Mouse (Mus musculus) midbrain, embryonic 15.5 days (tissue): ENCODE data around the gene Osbpl11. TPM values are rescaled to one million over a fixed set of nuclear protein-coding genes. Genes with fewer than 3 reads are reported as not detected.
A peak's percentile ranks its signal among the peaks of the same experiment; 100 is the strongest.
"Not testable (repeated sequence)": the region's sequence is repeated elsewhere in the genome, so short reads cannot be mapped to it uniquely, and the experiment has no call there.

Source experiments
- ATAC-seq: fragments of 200-750 bp; cut with Nextera tagmentation; replicated peaks from 2 replicates; pipeline ENCODE4 v1.8.0; 2017; ENCODE audit warnings: moderate TSS enrichment
- H3K27ac ChIP-seq: fragments of 300-500 bp; sonication (generic); 2 replicates; pipeline ENCODE4 v1.5.1; 2015; ENCODE audit warnings: mild to moderate bottlenecking, inconsistent platforms
- H3K27me3 ChIP-seq: fragments of 300-500 bp; sonication (generic); replicated peaks from 2 replicates; pipeline ENCODE4 v1.6.1; 2015; ENCODE audit warnings: inconsistent platforms
- H3K36me3 ChIP-seq: fragments of 300-500 bp; sonication (generic); replicated peaks from 2 replicates; pipeline ENCODE4 v1.6.1; 2015; ENCODE audit warnings: inconsistent platforms
- H3K4me1 ChIP-seq: fragments of 300-500 bp; sonication (generic); 2 replicates; pipeline ENCODE4 v1.6.1; 2015; ENCODE audit warnings: inconsistent platforms
- H3K4me2 ChIP-seq: fragments of 300-500 bp; sonication (generic); 2 replicates; pipeline ENCODE4 v1.6.1; 2015; ENCODE audit warnings: inconsistent platforms, mild to moderate bottlenecking, moderate library complexity
- H3K4me3 ChIP-seq: fragments of 300-500 bp; sonication (generic); 2 replicates; pipeline ENCODE4 v1.5.1; 2015; ENCODE audit warnings: mild to moderate bottlenecking, inconsistent platforms
- H3K9ac ChIP-seq: fragments of 300-500 bp; sonication (generic); 2 replicates; pipeline ENCODE4 v1.6.1; 2015; ENCODE audit warnings: mild to moderate bottlenecking, inconsistent platforms
- H3K9me3 ChIP-seq: fragments of 300-500 bp; sonication (generic); 2 replicates; pipeline ENCODE4 v1.6.1; 2016; ENCODE audit warnings: inconsistent platforms
- WGBS: fragments of 180-500 bp; shearing (Covaris S2); methylation state at CpG from one replicate; pipeline ENCODE4 v1.1.7; 2015; ENCODE audit warnings: mixed read lengths; 5-methylcytosine and 5-hydroxymethylcytosine counted together
- polyA plus RNA-seq: library from polyadenylated mRNA; unstranded; fragments of >200 nt; fragmentation: Nextera tagmentation; extraction: Ambion mirVana; gene quantifications from 2 replicates; pipeline ENCODE4 v1.2.1, GENCODE M21; 2015

Osbpl11 gene
- polyA plus RNA-seq, 1 experiment from 2014 or later = 20.0 TPM

DNA sequence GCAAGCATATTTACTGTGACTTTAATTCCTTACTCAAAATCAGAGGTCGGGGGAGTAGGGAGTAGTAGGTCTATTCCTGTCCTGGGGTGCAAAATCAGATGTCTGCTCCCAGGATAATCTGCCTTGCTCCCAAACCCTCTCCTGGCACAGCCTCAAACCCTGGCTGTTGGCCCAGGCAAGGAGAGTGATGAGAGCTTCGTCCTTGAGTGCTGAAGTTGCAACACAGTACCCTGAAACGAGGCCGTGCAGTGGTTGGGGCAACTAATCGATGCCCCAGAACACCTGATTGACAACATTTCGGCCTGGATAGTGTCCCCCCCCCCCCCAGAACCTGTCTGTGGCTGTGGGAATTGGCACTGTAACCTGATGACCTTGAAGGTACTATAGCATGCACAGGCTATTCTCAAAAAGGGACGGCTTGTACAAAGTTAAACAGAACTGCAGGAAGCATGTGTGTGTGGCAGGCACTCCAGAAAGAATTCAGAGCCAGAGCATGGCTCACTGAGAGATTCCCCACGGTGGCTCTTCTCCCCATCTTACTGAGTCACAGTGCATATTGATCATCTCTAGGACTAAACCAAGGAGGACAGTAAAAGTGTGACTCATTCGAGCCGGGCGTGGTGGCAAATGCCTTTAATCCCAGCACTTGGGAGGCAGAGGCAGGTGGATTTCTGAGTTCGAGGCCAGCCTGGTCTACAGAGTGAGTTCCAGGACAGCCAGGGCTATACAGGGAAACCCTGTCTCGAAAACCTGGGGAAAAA is 21.4 kb upstream of the Osbpl11 start:
- ATAC-seq = no peak
- Histone ChIP-seq H3K27me3 (no peaks in the 10 kb centered on the region), H3K9me3 (no peaks in the 10 kb centered on the region), H3K27ac (no peak overlapping the region), H3K36me3 (no peaks in the 10 kb centered on the region), H3K4me1 (no peaks in the 10 kb centered on the region), H3K4me2 (no peak overlapping the region), H3K9ac (no peak overlapping the region), H3K4me3 (no peak overlapping the region)
- whole genome bisulfite sequencing = 81% methylated on average over 13 of the region's 13 CpGs

DNA sequence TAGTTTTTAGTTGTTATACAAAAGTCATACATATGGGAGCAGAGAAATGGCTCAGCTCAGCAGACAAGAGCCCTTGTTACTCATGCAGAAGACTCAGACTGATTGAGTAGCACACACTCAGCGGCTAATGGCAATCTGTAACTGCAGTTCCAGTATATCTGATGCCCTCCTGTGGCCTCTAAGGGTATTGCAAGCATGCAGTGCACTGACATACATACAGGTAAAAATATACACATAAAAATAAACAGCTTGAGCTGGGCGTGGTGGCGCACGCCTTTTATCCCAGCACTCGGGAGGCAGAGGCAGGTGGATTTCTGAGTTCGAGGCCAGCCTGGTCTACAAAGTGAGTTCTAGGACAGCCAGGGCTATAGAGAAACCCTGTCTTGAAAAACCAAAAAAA is 18.6 kb upstream of the Osbpl11 start:
- H3K4me3 ChIP-seq, H3K27me3 ChIP-seq, H3K27ac ChIP-seq, H3K4me1 ChIP-seq, ATAC-seq, H3K9ac ChIP-seq, H3K9me3 ChIP-seq, H3K4me2 ChIP-seq, H3K36me3 ChIP-seq: not testable (repeated sequence)
- 68% methylated on average over 6 of the region's 6 CpGs for WGBS

- WGBS = 50% methylated on average over 5 of the region's 5 CpGs
- H3K4me3 ChIP-seq = no peak overlapping the region
- H3K27me3 ChIP-seq = no peaks in the 10 kb centered on the region
- H3K36me3 ChIP-seq = no peaks in the 10 kb centered on the region
- H3K9ac ChIP-seq = no peak overlapping the region
- H3K27ac ChIP-seq = no peak overlapping the region
- no peak for ATAC-seq
- no peak overlapping the region for H3K4me2 ChIP-seq
- H3K9me3 ChIP-seq = no peaks in the 10 kb centered on the region
- no peaks in the 10 kb centered on the region for H3K4me1 ChIP-seq
These were observed 17.3 kb upstream of the Osbpl11 start for GRCm38 (mm10) chr16:33167537-33167936.

GRCm38 (mm10) chr16:33169471-33170034 is 15.3 kb upstream of the Osbpl11 start:
- 57% methylated on average over 8 of the region's 8 CpGs for WGBS
- H3K27me3 ChIP-seq = no peaks in the 10 kb centered on the region
- no peak overlapping the region for H3K4me3 ChIP-seq
- H3K27ac ChIP-seq = no peak overlapping the region
- no peaks in the 10 kb centered on the region for H3K9me3 ChIP-seq
- H3K4me1 ChIP-seq = no peaks in the 10 kb centered on the region
- H3K4me2 ChIP-seq = no peak overlapping the region
- ATAC-seq = no peak
- no peaks in the 10 kb centered on the region for H3K36me3 ChIP-seq
- H3K9ac ChIP-seq = no peak overlapping the region

GRCm38 (mm10) chr16:33170716-33171587 is 13.9 kb upstream of the Osbpl11 start:
- H3K36me3 ChIP-seq = no peaks in the 10 kb centered on the region
- no peaks in the 10 kb centered on the region for H3K27me3 ChIP-seq
- H3K27ac ChIP-seq = no peak overlapping the region
- no peaks in the 10 kb centered on the region for H3K4me1 ChIP-seq
- no peak overlapping the region for H3K9ac ChIP-seq
- no peaks in the 10 kb centered on the region for H3K9me3 ChIP-seq
- no peak overlapping the region for H3K4me2 ChIP-seq
- H3K4me3 ChIP-seq = no peak overlapping the region
- 81% methylated on average over 9 of the region's 9 CpGs for WGBS
- ATAC-seq = no peak

GRCm38 (mm10) chr16:33171800-33172199 is 13.1 kb upstream of the Osbpl11 start:
- Histone ChIP-seq H3K4me3 (no peak overlapping the region), H3K9ac (no peak overlapping the region), H3K27me3 (no peaks in the 10 kb centered on the region), H3K9me3 (no peaks in the 10 kb centered on the region), H3K36me3 (no peaks in the 10 kb centered on the region), H3K4me1 (no peaks in the 10 kb centered on the region), H3K4me2 (no peak overlapping the region), H3K27ac (peak overlapping the region; percentile 42)
- peak; percentile 74 for ATAC-seq
- 54% methylated on average over 6 of the region's 6 CpGs for WGBS

DNA sequence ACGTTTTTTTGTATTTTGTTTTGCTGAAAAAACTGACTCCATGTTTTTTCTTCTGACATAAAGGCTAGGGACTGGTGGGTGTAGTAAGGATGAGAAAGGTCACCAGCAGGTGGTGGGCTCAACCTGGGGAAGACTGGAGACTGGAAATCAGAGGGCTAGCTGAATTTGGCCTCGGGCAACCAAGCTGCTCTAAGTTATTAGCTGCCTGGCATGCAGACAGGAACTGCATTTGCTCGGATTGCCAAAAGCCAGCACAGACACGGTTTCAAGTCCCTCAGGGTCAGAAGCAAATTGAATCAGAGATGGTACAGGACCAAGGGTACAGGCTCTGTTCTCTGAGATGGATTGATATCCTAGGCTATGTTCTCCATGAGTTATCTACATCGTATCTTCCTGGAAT is 11.7 kb upstream of the Osbpl11 start:
- no peaks in the 10 kb centered on the region for H3K9me3 ChIP-seq
- no peak overlapping the region for H3K9ac ChIP-seq
- no peaks in the 10 kb centered on the region for H3K36me3 ChIP-seq
- ATAC-seq = no peak
- WGBS = 74% methylated on average over 5 of the region's 5 CpGs
- H3K27ac ChIP-seq = no peak overlapping the region
- H3K4me1 ChIP-seq = peaks cover 1% of the 10 kb centered on the region; the same call in 1 of the 2 replicates
- no peaks in the 10 kb centered on the region for H3K27me3 ChIP-seq
- no peak overlapping the region for H3K4me3 ChIP-seq
- H3K4me2 ChIP-seq = no peak overlapping the region

DNA sequence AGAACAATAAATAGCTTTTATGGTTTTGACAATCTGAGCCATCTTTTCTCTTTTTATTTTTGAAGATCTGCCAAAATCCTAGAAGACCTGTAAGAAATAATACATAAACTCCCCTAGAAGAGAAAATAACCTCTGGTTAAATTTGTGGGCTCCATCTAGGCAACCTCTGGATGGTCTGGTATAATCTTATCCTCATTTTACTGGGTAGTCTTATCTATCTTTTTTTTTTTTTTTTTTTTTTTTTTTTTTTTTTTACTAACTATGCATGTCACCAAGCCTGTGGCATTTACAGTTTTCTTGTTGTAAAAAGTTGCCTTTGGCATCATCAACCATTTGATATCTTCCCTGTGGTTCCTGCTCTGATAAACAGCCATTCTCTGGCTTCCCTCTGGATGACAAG is 10.2 kb upstream of the Osbpl11 start:
- H3K4me1 ChIP-seq = peaks cover 5% of the 10 kb centered on the region; the same call in 1 of the 2 replicates
- no peak overlapping the region for H3K27ac ChIP-seq
- H3K4me3 ChIP-seq = no peak overlapping the region
- H3K27me3 ChIP-seq = no peaks in the 10 kb centered on the region
- no peaks in the 10 kb centered on the region for H3K36me3 ChIP-seq
- no peak overlapping the region for H3K9ac ChIP-seq
- H3K9me3 ChIP-seq = no peaks in the 10 kb centered on the region
- no peak overlapping the region for H3K4me2 ChIP-seq
- ATAC-seq = no peak

GRCm38 (mm10) chr16:33176831-33177230 is 8.0 kb upstream of the Osbpl11 start:
- ATAC-seq, H3K4me1 ChIP-seq, H3K36me3 ChIP-seq, H3K4me3 ChIP-seq, H3K9me3 ChIP-seq, H3K4me2 ChIP-seq, H3K9ac ChIP-seq, H3K27me3 ChIP-seq, H3K27ac ChIP-seq: not testable (repeated sequence)
- 85% methylated on average over 5 of the region's 5 CpGs for WGBS

GRCm38 (mm10) chr16:33177722-33178121 is 7.1 kb upstream of the Osbpl11 start:
- ATAC-seq = no peak
- Histone ChIP-seq H3K36me3 (no peaks in the 10 kb centered on the region), H3K27ac (no peak overlapping the region), H3K9me3 (no peaks in the 10 kb centered on the region), H3K4me3 (no peak overlapping the region), H3K27me3 (no peaks in the 10 kb centered on the region), H3K4me2 (no peak overlapping the region), H3K4me1 (peaks cover 5% of the 10 kb centered on the region; the same call in 1 of the 2 replicates), H3K9ac (no peak overlapping the region)
- 91% methylated on average over 4 of the region's 4 CpGs for WGBS

DNA sequence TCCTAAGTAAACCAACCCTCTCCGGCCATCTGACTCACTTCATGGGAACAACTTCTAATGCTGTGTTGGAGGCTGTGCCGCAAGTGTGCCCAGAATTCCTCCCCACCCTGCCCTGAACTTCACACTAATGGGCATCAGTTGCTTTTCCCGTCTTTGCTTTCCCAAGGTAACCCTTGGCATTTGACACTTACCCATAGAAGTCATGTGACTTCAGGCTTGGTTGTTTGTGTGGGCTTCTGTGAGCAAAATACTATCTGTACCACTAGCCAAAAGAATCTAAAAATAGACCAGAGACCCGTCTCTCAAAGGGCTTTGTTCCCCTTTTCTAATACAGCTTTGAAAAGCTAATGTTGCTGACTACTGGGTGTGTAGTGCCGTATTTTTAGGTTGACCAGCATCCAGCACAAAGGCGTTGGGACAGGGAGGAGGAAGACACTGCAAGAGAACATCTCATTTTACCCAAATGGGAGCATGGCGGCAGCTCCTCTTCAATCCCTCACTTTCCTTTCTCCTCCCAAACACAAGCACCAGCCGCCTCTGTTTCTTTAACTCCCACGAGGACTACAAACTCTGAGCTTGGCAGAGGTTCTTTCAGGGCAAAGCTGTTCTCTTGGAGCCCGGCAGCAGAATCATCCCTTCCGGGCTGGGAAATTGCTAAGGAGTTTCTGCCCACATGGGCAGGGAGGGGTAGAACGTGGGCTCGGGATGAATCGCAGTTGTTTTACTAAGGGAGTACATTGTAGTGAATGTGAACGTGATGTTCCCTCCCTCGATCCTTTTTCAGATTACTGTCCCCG is 6.4 kb upstream of the Osbpl11 start:
- Histone ChIP-seq H3K36me3 (no peaks in the 10 kb centered on the region), H3K9me3 (no peaks in the 10 kb centered on the region), H3K27ac (peak overlapping the region; percentile 53; the same call in 1 of the 2 replicates), H3K9ac (no peak overlapping the region), H3K4me2 (no peak overlapping the region), H3K4me3 (no peak overlapping the region), H3K27me3 (no peaks in the 10 kb centered on the region), H3K4me1 (peaks cover 5% of the 10 kb centered on the region; the same call in 1 of the 2 replicates)
- no peak for ATAC-seq
- 59% methylated on average over 17 of the region's 17 CpGs for WGBS

GRCm38 (mm10) chr16:33179222-33179621 is 5.6 kb upstream of the Osbpl11 start:
- H3K27me3 ChIP-seq, H3K36me3 ChIP-seq, H3K4me2 ChIP-seq, H3K9me3 ChIP-seq, H3K9ac ChIP-seq, H3K4me3 ChIP-seq, ATAC-seq, H3K4me1 ChIP-seq: not testable (repeated sequence)
- WGBS = 96% methylated on average over 9 of the region's 10 CpGs
- 0 out of 2 replicates have a peak overlapping the region, but pooled peaks have one; percentile 53 for H3K27ac ChIP-seq
